Mouse (Mus musculus): ENCODE data around the gene P2ry6. TPM values are rescaled to one million over a fixed set of nuclear protein-coding genes. Genes with fewer than 3 reads are reported as not detected.

Gene P2ry6
- polyA plus RNA-seq, 1 experiment from 2014 or later = 4.8 TPM

DNA sequence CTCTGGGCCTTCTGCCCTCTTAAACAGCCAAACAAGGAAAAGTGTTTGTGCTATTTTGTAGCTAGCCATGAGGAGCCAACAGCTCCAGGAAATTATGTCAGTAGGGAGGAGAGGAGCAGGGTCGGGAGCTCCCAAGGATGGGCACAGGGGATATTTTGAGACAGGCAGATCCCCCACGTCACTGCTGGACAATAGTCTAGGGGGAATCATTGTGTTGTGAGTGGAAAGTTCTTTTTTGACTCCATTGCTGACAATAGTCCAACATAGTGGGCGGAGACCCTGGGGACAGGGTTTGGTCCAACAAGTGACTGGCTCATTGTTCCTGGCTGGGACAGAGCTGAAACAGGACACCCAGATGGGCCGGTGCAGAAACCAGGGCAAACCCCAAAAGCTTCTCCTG lies 18.7 kb upstream of the P2ry6 start:
- peaks cover 13% of the 10 kb centered on the region for H3K4me1 ChIP-seq (ENCODE audit: insufficient read depth, low read length)
- H3K4me3 ChIP-seq (ENCODE audit: low read length) = no peak overlapping the region
- no peaks in the 10 kb centered on the region for H3K9me3 ChIP-seq (ENCODE audit: low read length)
- H3K36me3 ChIP-seq (ENCODE audit: insufficient read depth, low read length) = no peaks in the 10 kb centered on the region
- H3K9ac ChIP-seq (replicated peaks; ENCODE audit: low read length) = no peak overlapping the region
- no peak overlapping the region for H3K27ac ChIP-seq (ENCODE audit: low read length)
- ATAC-seq (ENCODE audit: low FRiP score, low TSS enrichment) = no peak
- 67% methylated on average over 4 of the region's 4 CpGs for WGBS
- no peaks in the 10 kb centered on the region for H3K27me3 ChIP-seq (ENCODE audit: insufficient read depth, low read length)
- H3K4me2 ChIP-seq (replicated peaks; ENCODE audit: low read depth, low read length) = no peak overlapping the region

DNA sequence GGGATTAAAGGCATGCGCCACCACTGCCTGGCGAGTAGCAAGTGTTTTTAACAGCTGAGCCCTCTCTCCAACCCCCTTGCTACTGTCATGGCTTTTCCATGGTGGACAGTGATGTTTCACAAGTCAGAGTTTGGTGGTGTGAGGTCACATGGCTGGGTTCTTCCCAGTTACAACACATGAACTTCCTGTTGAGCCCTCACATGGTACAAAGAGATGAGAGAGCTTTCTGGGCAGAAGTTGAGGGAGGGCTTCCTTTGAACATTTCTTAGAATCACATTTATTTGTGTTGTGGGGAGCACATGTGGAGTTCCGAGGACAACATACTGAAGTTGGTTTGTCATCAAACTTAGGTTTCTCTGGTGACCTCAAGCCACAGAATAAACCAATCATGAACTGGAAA lies 17.5 kb upstream of the P2ry6 start:
- Histone ChIP-seq H3K9ac (replicated peaks; ENCODE audit: low read length) (no peak overlapping the region), H3K9me3 (ENCODE audit: low read length) (no peaks in the 10 kb centered on the region), H3K27me3 (ENCODE audit: insufficient read depth, low read length) (no peaks in the 10 kb centered on the region), H3K36me3 (ENCODE audit: insufficient read depth, low read length) (no peaks in the 10 kb centered on the region), H3K4me1 (ENCODE audit: insufficient read depth, low read length) (peaks cover 15% of the 10 kb centered on the region), H3K27ac (ENCODE audit: low read length) (no peak overlapping the region), H3K4me3 (ENCODE audit: low read length) (no peak overlapping the region), H3K4me2 (replicated peaks; ENCODE audit: low read depth, low read length) (no peak overlapping the region)
- ATAC-seq (ENCODE audit: low FRiP score, low TSS enrichment) = no peak
- 86% methylated on average over 3 of the region's 3 CpGs for WGBS

DNA sequence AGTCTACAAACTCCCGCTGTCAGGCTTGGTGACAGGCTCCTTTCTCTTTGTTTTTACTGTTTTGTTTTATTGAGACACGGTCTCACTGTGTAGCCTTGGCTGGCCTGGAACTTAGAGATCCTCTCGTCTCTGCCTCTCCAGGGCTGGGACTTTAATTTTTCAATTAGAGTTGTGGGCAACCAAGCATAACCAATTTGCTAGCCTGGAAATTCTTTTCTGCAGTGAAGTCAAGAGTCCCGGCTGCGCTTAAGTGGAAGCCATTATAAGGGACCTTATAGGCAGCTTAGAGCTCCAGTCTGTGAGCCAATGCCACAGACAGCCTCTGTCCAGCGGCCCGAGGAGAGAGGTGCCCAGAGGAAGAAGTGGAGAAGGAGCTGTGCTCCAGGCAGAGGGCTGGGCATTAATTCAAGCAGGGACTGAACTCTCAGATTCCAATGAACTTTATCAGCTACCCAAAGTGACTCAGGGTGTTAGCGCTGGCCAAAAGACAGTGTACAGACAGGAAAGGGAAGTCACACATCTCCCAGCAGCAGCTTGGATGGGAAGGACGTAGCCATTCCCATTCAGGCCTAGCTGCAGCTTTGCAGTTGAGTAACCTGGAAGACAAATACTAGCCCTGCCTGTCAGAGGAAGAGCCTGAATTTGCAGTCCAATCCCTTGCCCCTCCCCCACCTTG lies 16.3 kb upstream of the P2ry6 start:
- Histone ChIP-seq H3K4me3 (ENCODE audit: low read length) (no peak overlapping the region), H3K4me1 (ENCODE audit: insufficient read depth, low read length) (peaks cover 15% of the 10 kb centered on the region), H3K9me3 (ENCODE audit: low read length) (no peaks in the 10 kb centered on the region), H3K27me3 (ENCODE audit: insufficient read depth, low read length) (no peaks in the 10 kb centered on the region), H3K4me2 (replicated peaks; ENCODE audit: low read depth, low read length) (no peak overlapping the region), H3K9ac (replicated peaks; ENCODE audit: low read length) (no peak overlapping the region), H3K36me3 (ENCODE audit: insufficient read depth, low read length) (no peaks in the 10 kb centered on the region), H3K27ac (ENCODE audit: low read length) (peak overlapping the region; percentile 71; the same call in 1 of the 2 replicates)
- 37% methylated on average over 9 of the region's 9 CpGs for WGBS
- peak; percentile 39; the same call in 1 of the 2 replicates for ATAC-seq (ENCODE audit: low FRiP score, low TSS enrichment)

DNA sequence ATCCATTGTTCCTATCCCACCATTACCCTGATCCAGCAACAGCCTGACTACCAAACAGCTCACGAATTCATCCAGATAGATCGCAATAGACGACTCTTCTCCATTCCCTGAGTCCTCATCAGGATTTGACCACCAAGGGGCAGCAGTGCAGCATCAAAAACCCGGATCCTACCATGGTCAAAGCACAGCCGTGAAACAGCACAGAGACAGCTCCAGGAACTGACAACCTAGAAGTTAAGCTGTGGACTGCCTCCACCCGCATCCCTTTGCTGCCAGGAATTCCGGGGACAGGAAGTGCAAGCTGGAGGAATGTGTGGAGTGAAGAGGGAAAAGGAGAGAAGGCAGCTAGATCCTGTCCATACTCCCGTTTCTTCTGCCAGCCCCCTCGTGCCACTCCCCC lies 13.6 kb upstream of the P2ry6 start:
- Histone ChIP-seq H3K4me1 (ENCODE audit: insufficient read depth, low read length) (peaks cover 28% of the 10 kb centered on the region), H3K27me3 (ENCODE audit: insufficient read depth, low read length) (no peaks in the 10 kb centered on the region), H3K9me3 (ENCODE audit: low read length) (no peaks in the 10 kb centered on the region), H3K9ac (replicated peaks; ENCODE audit: low read length) (no peak overlapping the region), H3K36me3 (ENCODE audit: insufficient read depth, low read length) (no peaks in the 10 kb centered on the region), H3K27ac (ENCODE audit: low read length) (no peak overlapping the region), H3K4me3 (ENCODE audit: low read length) (no peak overlapping the region), H3K4me2 (replicated peaks; ENCODE audit: low read depth, low read length) (no peak overlapping the region)
- ATAC-seq (ENCODE audit: low FRiP score, low TSS enrichment) = peak; percentile 69
- WGBS = 9% methylated on average over 9 of the region's 9 CpGs

GRCm38 (mm10) chr7:100984452-100985395 lies 10.3 kb upstream of the P2ry6 start:
- 36% methylated on average over 20 of the region's 21 CpGs for WGBS
- peak overlapping the region; percentile 34 for H3K4me2 ChIP-seq (replicated peaks; ENCODE audit: low read depth, low read length)
- H3K9ac ChIP-seq (replicated peaks; ENCODE audit: low read length) = 0 out of 2 replicates have a peak overlapping the region, but pooled peaks have one; percentile 29
- peak; percentile 81 for ATAC-seq (ENCODE audit: low FRiP score, low TSS enrichment)
- peaks cover 18% of the 10 kb centered on the region for H3K4me1 ChIP-seq (ENCODE audit: insufficient read depth, low read length)
- H3K4me3 ChIP-seq (ENCODE audit: low read length) = no peak overlapping the region
- H3K27me3 ChIP-seq (ENCODE audit: insufficient read depth, low read length) = no peaks in the 10 kb centered on the region
- no peaks in the 10 kb centered on the region for H3K9me3 ChIP-seq (ENCODE audit: low read length)
- no peaks in the 10 kb centered on the region for H3K36me3 ChIP-seq (ENCODE audit: insufficient read depth, low read length)
- H3K27ac ChIP-seq (ENCODE audit: low read length) = peak overlapping the region; percentile 70

- WGBS = 62% methylated on average over 2 of the region's 2 CpGs
- ATAC-seq (ENCODE audit: low FRiP score, low TSS enrichment) = peak; percentile 62
- Histone ChIP-seq H3K4me1 (ENCODE audit: insufficient read depth, low read length) (peaks cover 23% of the 10 kb centered on the region; the same call in 1 of the 2 replicates), H3K9ac (replicated peaks; ENCODE audit: low read length) (no peak overlapping the region), H3K27me3 (ENCODE audit: insufficient read depth, low read length) (peaks cover 7% of the 10 kb centered on the region; the same call in 1 of the 2 replicates), H3K4me2 (replicated peaks; ENCODE audit: low read depth, low read length) (no peak overlapping the region), H3K27ac (ENCODE audit: low read length) (0 out of 2 replicates have a peak overlapping the region, but pooled peaks have one; percentile 26), H3K4me3 (ENCODE audit: low read length) (no peak overlapping the region), H3K36me3 (ENCODE audit: insufficient read depth, low read length) (no peaks in the 10 kb centered on the region), H3K9me3 (ENCODE audit: low read length) (no peaks in the 10 kb centered on the region)
Observed at GRCm38 (mm10) chr7:100979175-100979574, 4.7 kb upstream of the P2ry6 start.

DNA sequence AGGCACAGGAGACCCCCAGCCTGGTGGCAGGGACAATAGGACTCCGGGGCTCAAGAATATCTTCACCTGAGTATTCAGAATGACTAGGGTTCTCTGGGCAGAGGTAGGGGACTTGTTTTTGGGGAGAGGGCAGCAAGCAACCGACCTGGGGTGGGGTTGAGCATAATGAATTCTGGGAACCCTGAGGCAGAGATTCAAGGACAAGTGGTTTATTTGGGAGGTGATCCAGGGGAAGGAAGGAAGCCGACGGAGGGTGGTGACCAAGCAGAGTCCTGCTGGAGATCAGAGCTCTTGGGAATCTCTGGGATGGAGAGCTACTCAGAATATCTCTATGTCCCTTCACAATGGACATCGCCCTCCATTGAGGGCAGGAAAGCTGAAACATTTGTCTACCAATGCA lies 3.7 kb upstream of the P2ry6 start:
- Histone ChIP-seq H3K4me2 (replicated peaks; ENCODE audit: low read depth, low read length) (no peak overlapping the region), H3K4me1 (ENCODE audit: insufficient read depth, low read length) (peaks cover 26% of the 10 kb centered on the region; the same call in 1 of the 2 replicates), H3K4me3 (ENCODE audit: low read length) (no peak overlapping the region), H3K36me3 (ENCODE audit: insufficient read depth, low read length) (no peaks in the 10 kb centered on the region), H3K27me3 (ENCODE audit: insufficient read depth, low read length) (peaks cover 14% of the 10 kb centered on the region), H3K9me3 (ENCODE audit: low read length) (no peaks in the 10 kb centered on the region), H3K9ac (replicated peaks; ENCODE audit: low read length) (no peak overlapping the region), H3K27ac (ENCODE audit: low read length) (no peak overlapping the region)
- no peak for ATAC-seq (ENCODE audit: low FRiP score, low TSS enrichment)
- WGBS = 88% methylated on average over 5 of the region's 5 CpGs

DNA sequence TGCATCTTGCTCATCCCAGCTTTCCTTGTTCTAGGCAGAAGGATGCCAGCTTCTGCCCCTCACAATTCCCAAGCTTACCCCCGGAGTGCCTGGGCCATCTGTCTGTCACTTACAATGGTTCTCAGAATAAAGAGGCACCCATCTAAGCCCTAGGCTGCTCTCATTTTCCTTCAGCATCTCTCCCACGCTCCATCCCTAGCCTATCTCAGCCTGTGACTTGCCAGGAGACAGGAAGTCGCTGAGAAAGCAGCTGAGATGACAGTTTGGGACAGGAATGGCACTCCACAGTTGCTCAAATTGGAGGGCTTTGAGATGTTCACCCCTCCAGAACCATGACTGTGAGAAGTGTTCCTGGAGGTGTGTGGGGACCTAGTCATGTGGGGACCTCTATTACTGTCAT lies 1.6 kb downstream of the P2ry6 start:
- 51% methylated on average over 3 of the region's 3 CpGs for WGBS
- Histone ChIP-seq H3K4me3 (ENCODE audit: low read length) (no peak overlapping the region), H3K9me3 (ENCODE audit: low read length) (no peaks in the 10 kb centered on the region), H3K36me3 (ENCODE audit: insufficient read depth, low read length) (no peaks in the 10 kb centered on the region), H3K9ac (replicated peaks; ENCODE audit: low read length) (no peak overlapping the region), H3K4me1 (ENCODE audit: insufficient read depth, low read length) (peaks cover 12% of the 10 kb centered on the region; the same call in 1 of the 2 replicates), H3K27me3 (ENCODE audit: insufficient read depth, low read length) (peaks cover 20% of the 10 kb centered on the region), H3K4me2 (replicated peaks; ENCODE audit: low read depth, low read length) (no peak overlapping the region), H3K27ac (ENCODE audit: low read length) (no peak overlapping the region)
- no peak for ATAC-seq (ENCODE audit: low FRiP score, low TSS enrichment)

- H3K4me1 ChIP-seq (ENCODE audit: insufficient read depth, low read length) = peaks cover 2% of the 10 kb centered on the region; the same call in 1 of the 2 replicates
- H3K9ac ChIP-seq (replicated peaks; ENCODE audit: low read length) = no peak overlapping the region
- H3K4me2 ChIP-seq (replicated peaks; ENCODE audit: low read depth, low read length) = no peak overlapping the region
- H3K27me3 ChIP-seq (ENCODE audit: insufficient read depth, low read length) = peaks cover 13% of the 10 kb centered on the region
- no peak for ATAC-seq (ENCODE audit: low FRiP score, low TSS enrichment)
- H3K4me3 ChIP-seq (ENCODE audit: low read length) = no peak overlapping the region
- no peaks in the 10 kb centered on the region for H3K9me3 ChIP-seq (ENCODE audit: low read length)
- WGBS = 72% methylated on average over 10 of the region's 10 CpGs
- H3K36me3 ChIP-seq (ENCODE audit: insufficient read depth, low read length) = no peaks in the 10 kb centered on the region
- no peak overlapping the region for H3K27ac ChIP-seq (ENCODE audit: low read length)
Observed at GRCm38 (mm10) chr7:100968874-100969659, 5.4 kb downstream of the P2ry6 start.
